Mouse (Mus musculus): Measurements from ENCODE around the gene Sgo1. TPM values are rescaled to one million over a fixed set of nuclear protein-coding genes. Genes with fewer than 3 reads are reported as not detected.
A peak's percentile ranks its signal among the peaks of the same experiment; 100 is the strongest.

Sgo1 gene
- polyA plus RNA-seq, 1 experiment from 2014 or later = 39.3 TPM

DNA sequence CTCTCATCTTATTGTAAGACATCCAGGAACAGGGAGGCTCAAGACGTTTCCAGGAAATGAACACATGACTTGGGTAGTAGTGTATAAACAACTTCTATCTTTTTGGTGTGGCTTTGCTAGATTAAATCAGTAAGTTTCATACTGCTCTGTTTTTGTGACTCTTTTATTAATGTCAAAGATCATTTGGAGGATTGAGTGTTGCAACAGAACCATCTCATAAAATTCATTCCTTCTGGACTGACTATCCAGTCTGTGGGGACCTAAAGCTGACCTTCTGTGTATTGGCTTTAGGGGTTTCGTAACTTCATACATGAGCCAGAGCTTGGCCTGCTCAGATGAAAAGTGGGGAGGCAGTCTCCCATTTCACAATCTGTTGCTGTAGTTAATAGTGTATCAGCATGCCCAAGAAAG, 38.9 kb downstream of the Sgo1 start:
- Histone ChIP-seq H3K36me3 (peaks cover 48% of the 10 kb centered on the region), H3K27ac (no peak overlapping the region), H3K9me3 (replicated peaks) (no peaks in the 10 kb centered on the region), H3K9ac (no peak overlapping the region), H3K4me2 (no peak overlapping the region), H3K4me3 (replicated peaks) (no peak overlapping the region), H3K27me3 (no peaks in the 10 kb centered on the region), H3K4me1 (replicated peaks) (no peaks in the 10 kb centered on the region)
- DNase-seq (no peak), ATAC-seq (ENCODE audit: low read depth) (no peak)
- WGBS (ENCODE audit: insufficient replicate concordance) = 65% methylated on average over 2 of the region's 2 CpGs

DNA sequence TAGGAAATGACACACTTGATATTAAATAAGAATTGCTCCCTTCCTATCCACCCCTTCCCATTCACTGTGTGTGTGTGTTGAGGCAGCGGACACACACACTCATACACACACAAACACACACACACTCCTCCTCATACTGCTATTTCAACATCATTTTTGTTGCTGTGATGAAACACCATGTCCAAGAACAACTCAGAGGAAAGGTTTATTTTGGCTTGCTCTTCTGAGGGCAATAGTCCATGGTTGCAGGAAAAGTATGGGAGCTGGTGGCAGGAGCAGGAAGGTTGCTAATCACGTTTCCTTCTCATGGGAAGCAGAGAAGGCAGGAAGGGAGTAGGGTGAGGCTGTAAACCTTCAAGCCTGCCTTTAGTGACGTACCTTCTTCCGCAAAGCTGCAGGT, 45.8 kb downstream of the Sgo1 start:
- H3K9me3 ChIP-seq (replicated peaks) = no peaks in the 10 kb centered on the region
- DNase-seq (no peak), ATAC-seq (ENCODE audit: low read depth) (no peak; the same call in 1 of the 2 replicates)
- H3K27me3 ChIP-seq = no peaks in the 10 kb centered on the region
- H3K4me3 ChIP-seq (replicated peaks) = no peak overlapping the region
- peaks cover 68% of the 10 kb centered on the region for H3K36me3 ChIP-seq
- no peak overlapping the region for H3K9ac ChIP-seq
- H3K27ac ChIP-seq = no peak overlapping the region
- no peak overlapping the region for H3K4me2 ChIP-seq
- WGBS (ENCODE audit: insufficient replicate concordance) = 79% methylated on average over 4 of the region's 4 CpGs
- H3K4me1 ChIP-seq (replicated peaks) = no peaks in the 10 kb centered on the region

GRCm38 (mm10) chr17:53631344-53631743, 57.8 kb downstream of the Sgo1 start:
- Histone ChIP-seq H3K9ac (no peak overlapping the region), H3K4me3 (replicated peaks) (no peak overlapping the region), H3K4me2 (no peak overlapping the region), H3K27me3 (no peaks in the 10 kb centered on the region), H3K4me1 (replicated peaks) (no peaks in the 10 kb centered on the region), H3K36me3 (peaks cover 36% of the 10 kb centered on the region), H3K27ac (no peak overlapping the region), H3K9me3 (replicated peaks) (no peaks in the 10 kb centered on the region)
- DNase-seq (no peak), ATAC-seq (ENCODE audit: low read depth) (no peak)

GRCm38 (mm10) chr17:53628131-53628530, 61.0 kb downstream of the Sgo1 start:
- 0 out of 2 replicates have a peak overlapping the region, but pooled peaks have one; percentile 2 for H3K27ac ChIP-seq
- peaks cover 36% of the 10 kb centered on the region for H3K36me3 ChIP-seq
- H3K27me3 ChIP-seq = no peaks in the 10 kb centered on the region
- ATAC-seq (ENCODE audit: low read depth) (no peak), DNase-seq (no peak)
- H3K4me1 ChIP-seq (replicated peaks) = no peaks in the 10 kb centered on the region
- no peak overlapping the region for H3K4me2 ChIP-seq
- WGBS (ENCODE audit: insufficient replicate concordance) = 73% methylated on average over 5 of the region's 5 CpGs
- H3K9ac ChIP-seq = no peak overlapping the region
- H3K9me3 ChIP-seq (replicated peaks) = no peaks in the 10 kb centered on the region
- no peak overlapping the region for H3K4me3 ChIP-seq (replicated peaks)

DNA sequence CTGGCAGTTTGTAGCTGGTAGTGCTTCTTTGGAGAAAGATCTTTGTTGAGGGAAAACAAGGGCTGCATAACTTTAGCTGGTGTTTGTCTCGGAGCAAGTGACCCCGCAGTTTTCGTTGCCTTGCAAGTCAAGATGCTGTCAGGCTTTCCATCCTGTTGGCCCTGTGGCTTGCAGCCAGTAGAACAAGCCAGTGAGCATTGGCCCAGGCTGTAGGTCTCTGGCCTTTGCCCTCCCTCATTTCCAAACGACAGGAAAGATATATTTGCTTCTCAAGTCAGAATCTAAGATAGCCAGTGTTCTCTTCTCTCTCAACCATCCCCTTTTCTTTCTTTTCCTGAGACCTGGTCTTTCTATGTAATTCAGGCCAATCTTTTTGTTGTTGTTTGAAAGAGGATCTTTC, 61.6 kb downstream of the Sgo1 start:
- WGBS (ENCODE audit: insufficient replicate concordance) = 76% methylated on average over 4 of the region's 4 CpGs
- no peak overlapping the region for H3K27ac ChIP-seq

GRCm38 (mm10) chr17:53626160-53626559, 63.0 kb downstream of the Sgo1 start:
- DNase-seq = no peak

More for the DNA sequence above, 61.6 kb downstream of the Sgo1 start:
- Histone ChIP-seq H3K36me3 (peaks cover 31% of the 10 kb centered on the region), H3K4me1 (replicated peaks) (peaks cover 4% of the 10 kb centered on the region), H3K9ac (no peak overlapping the region), H3K4me3 (replicated peaks) (no peak overlapping the region), H3K4me2 (no peak overlapping the region), H3K27me3 (no peaks in the 10 kb centered on the region), H3K9me3 (replicated peaks) (no peaks in the 10 kb centered on the region)
- ATAC-seq (ENCODE audit: low read depth) = no peak
- no peak for DNase-seq

More at GRCm38 (mm10) chr17:53626160-53626559, 63.0 kb downstream of the Sgo1 start:
- ATAC-seq (ENCODE audit: low read depth) = no peak
- H3K4me2 ChIP-seq = no peak overlapping the region
- 73% methylated on average over 3 of the region's 3 CpGs for WGBS (ENCODE audit: insufficient replicate concordance)
- H3K27ac ChIP-seq = no peak overlapping the region
- peaks cover 23% of the 10 kb centered on the region for H3K36me3 ChIP-seq
- no peak overlapping the region for H3K4me3 ChIP-seq (replicated peaks)
- H3K4me1 ChIP-seq (replicated peaks) = peaks cover 16% of the 10 kb centered on the region
- no peak overlapping the region for H3K9ac ChIP-seq
- no peaks in the 10 kb centered on the region for H3K27me3 ChIP-seq
- H3K9me3 ChIP-seq (replicated peaks) = no peaks in the 10 kb centered on the region

Other genes starting within 250 kb of the Sgo1 start
- gene Efhb, start 226.0 kb downstream of the Sgo1 start, polyA plus RNA-seq (2015; fragmentation: Nextera tagmentation; extraction: Ambion mirVana) = not detected in 2 replicates
- gene Rab5a, start 210.1 kb downstream of the Sgo1 start, polyA plus RNA-seq (2015; fragmentation: Nextera tagmentation; extraction: Ambion mirVana) = 32.8 and 40.0 TPM in 2 replicates
- 0.08 and 0.09 TPM in 2 replicates for gene Pp2d1, start 149.9 kb downstream of the Sgo1 start, polyA plus RNA-seq (2015; fragmentation: Nextera tagmentation; extraction: Ambion mirVana)
- 4.6 and 5.1 TPM in 2 replicates for gene Kat2b, start 122.5 kb downstream of the Sgo1 start, polyA plus RNA-seq (2015; fragmentation: Nextera tagmentation; extraction: Ambion mirVana)
- not detected in 2 replicates for gene Sult1c2, start 157.0 kb upstream of the Sgo1 start, polyA plus RNA-seq (2015; fragmentation: Nextera tagmentation; extraction: Ambion mirVana)

All from liver, embryonic 13.5 days (tissue).